Mouse (Mus musculus) embryonic fibroblast, embryonic 13.5 days (primary cell): ENCODE measurements at regions not wholly inside any gene's neighbourhood (a gene's known extent, or its start where the extent isn't known, plus 50 kb on each side); places are given as distances from the start of the nearest gene placed in this dataset.

Source experiments
- H3K27ac ChIP-seq: 2 replicates; pipeline ENCODE4 v1.5.1; 2012; ENCODE audit warnings: low read length, control low read depth, inconsistent platforms; ENCODE audit not compliant: insufficient read depth
- H3K4me1 ChIP-seq: 2 replicates; pipeline ENCODE4 v1.6.1; 2011; ENCODE audit warnings: low read length; ENCODE audit not compliant: control insufficient read depth, insufficient read depth
- H3K4me3 ChIP-seq: 2 replicates; pipeline ENCODE4 v1.5.1; 2011; ENCODE audit warnings: mild to moderate bottlenecking, control low read depth, low read length; ENCODE audit not compliant: insufficient read depth
- CTCF ChIP-seq: IDR thresholded peaks from 2 replicates; pipeline ENCODE4 v1.5.1; 2011; ENCODE audit warnings: mild to moderate bottlenecking, control low read depth, low read length, moderate library complexity, borderline replicate concordance; ENCODE audit not compliant: insufficient read depth
- POLR2A ChIP-seq: IDR thresholded peaks from 2 replicates; pipeline ENCODE4 v1.6.1; 2011; ENCODE audit warnings: low read depth, mild to moderate bottlenecking, control low read depth, low read length, moderate library complexity

DNA sequence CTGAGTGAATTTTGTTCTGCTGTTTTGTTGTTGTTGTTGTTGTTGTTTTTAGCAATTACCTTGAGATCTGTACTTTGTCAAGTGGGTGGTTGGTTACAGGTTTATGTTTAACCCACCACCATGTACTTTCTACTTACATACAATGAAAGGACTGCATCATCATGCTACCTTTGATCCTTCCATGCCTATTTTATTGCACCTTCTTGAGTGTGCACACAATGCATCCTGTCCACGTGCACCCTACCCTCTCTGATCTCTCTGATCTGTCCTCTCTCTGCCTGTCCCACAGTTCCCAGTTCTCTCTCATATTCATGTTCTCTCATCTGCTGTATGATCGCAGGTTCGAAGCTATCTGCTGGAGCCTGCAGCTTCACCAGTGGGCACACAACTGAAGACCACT is 59.9 kb upstream of the Gas1 start:
- no peak for TF ChIP-seq POLR2A
- no peak for TF ChIP-seq CTCF
- Histone ChIP-seq H3K4me3 (no peak overlapping the region), H3K4me1 (no peaks in the 10 kb centered on the region), H3K27ac (no peak overlapping the region)

DNA sequence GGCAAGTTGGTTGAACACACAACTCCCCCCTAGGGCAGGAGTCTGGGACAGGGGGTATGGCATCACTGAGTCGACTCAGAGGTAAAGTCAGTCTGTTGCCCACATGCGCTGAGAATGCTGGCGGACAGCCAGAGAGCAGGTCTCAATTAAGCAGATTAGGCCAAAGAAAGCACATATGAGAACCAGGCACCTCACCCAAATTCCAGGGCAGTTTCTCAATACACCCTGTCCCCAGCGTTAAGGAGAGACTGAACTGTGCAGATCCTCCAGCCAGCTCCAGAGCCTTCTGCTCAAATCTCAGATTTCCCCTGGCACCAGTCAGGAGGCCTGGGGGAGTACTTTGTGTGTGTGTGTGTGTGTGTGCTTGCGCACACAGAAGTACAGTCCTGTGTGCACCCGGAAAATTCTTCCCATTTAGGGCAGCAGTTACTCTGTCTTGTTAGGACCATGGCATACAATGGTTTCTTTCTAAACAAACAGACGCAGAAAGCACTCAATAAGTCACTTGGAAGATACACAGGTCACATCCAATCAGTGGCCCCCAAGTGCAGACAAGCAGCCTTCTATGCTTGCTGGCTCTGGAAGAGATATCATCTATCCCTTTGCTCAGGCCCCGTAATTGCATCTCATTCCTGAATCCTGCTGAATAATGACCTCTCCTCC is 65.4 kb upstream of the Gas1 start:
- no peak for TF ChIP-seq POLR2A
- no peak for TF ChIP-seq CTCF
- no peak overlapping the region for H3K4me3 ChIP-seq
- H3K27ac ChIP-seq: peak overlapping the region; percentile 44; the same call in 1 of the 2 replicates
- H3K4me1 ChIP-seq: peaks cover 6% of the 10 kb centered on the region; the same call in 1 of the 2 replicates

DNA sequence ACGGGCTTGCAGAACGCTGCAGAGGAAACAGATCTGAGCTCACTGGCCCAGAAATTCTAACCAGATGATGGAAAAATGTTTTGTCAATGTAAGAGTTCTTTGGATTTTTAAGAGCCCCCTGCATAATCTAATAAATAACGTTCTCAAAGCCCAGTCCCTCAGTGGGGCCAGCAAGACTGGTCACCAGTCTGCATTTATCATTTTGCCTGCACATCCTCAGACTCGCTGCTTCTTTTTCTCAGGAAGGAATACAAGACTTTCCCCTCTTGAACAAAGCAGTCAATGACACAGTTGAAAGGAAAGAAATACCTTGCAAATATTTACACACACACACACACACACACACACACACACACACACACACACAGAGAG is 65.9 kb upstream of the Gas1 start:
- no peak for TF ChIP-seq POLR2A
- no peak for TF ChIP-seq CTCF
- Histone ChIP-seq H3K27ac (no peak overlapping the region; the same call in 1 of the 2 replicates), H3K4me3 (no peak overlapping the region), H3K4me1 (peaks cover 6% of the 10 kb centered on the region; the same call in 1 of the 2 replicates)

DNA sequence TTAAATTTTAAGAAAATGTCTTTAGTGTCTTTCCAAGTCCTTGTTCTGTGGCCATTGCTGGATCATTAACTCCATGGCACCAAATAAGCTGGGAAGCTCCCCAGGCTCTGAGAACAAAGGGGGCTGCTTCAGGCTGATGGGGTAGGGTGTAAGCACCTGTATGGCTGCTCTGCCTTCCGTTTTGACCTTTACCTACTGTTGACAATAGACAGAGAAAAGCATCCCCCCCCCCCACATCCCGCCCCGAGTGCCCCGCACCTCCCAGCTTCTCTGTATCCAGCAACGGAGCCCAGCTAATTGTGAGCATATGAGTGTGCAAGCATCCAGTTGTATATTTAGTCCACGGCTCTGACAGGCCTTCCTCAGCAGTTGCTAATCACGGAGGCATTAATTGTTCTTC is 78.0 kb upstream of the Gas1 start:
- TF ChIP-seq CTCF (no peak), POLR2A (no peak)
- Histone ChIP-seq H3K27ac (no peak overlapping the region), H3K4me1 (no peaks in the 10 kb centered on the region; the same call in 1 of the 2 replicates), H3K4me3 (no peak overlapping the region)

DNA sequence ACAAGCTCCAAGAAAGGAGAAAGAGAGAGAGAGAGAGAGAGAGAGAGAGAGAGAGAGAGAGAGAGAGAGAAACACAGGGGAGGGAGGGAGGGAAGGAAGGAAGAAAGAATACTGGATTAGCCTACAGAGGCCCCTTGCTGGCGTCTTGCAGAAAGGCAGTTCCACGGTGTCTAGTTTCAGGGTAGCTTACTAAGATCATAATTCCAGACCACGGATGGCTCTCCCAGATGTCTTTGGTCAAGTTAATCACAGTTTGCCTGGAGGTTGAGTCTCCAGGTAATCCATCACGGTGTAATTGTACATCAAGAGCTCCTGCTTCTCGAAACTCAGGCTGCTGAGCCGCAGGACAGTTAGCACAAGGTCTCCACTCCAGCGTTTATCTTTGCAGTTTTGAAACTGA is 78.5 kb upstream of the Gas1 start:
- TF ChIP-seq POLR2A (no peak), CTCF (no peak)
- Histone ChIP-seq H3K4me1 (no peaks in the 10 kb centered on the region; the same call in 1 of the 2 replicates), H3K27ac (no peak overlapping the region), H3K4me3 (no peak overlapping the region)

DNA sequence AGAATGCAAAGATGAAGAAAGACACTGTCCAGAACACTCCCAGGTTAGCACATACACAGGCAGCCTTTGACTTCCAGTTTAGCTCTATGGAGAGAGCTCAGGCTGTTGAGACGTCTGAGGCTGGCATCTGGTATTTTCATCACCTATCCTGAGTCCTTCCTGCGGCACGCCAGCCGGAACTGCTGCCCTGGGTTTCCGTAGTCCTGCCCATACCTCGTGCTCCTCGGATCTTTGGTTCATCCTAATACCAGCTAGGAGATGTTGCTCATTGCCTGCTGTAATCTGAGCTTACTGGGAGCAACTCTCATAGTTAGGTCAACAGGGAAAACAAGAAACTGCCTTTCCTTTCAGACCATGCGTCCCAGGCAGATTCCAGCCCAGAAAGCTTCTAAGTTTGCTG is 79.8 kb upstream of the Gas1 start:
- no peak overlapping the region for H3K27ac ChIP-seq
- no peaks in the 10 kb centered on the region; the same call in 1 of the 2 replicates for H3K4me1 ChIP-seq
- TF ChIP-seq POLR2A: no peak
- TF ChIP-seq CTCF: no peak
- no peak overlapping the region for H3K4me3 ChIP-seq

DNA sequence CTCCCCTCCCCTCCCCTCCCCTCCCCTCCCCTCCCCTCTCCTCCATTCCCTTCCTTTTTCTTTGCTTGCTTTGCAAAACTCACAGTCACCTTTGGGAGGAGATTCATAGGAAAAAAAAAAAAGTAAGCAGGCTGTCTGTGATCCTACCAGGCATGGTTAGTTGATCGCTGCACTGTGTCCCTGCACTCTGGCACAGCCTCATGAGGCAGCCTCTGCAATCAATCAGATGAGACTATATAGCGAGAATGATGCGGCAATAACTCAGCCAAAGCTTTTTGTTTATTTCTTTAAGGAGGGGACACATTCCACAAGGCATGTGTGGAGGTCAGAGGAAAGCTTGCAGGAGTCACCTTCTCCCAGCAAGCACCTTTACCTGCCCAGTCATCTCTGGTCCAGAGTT is 80.7 kb upstream of the Gas1 start:
- H3K27ac ChIP-seq: no peak overlapping the region
- TF ChIP-seq CTCF (no peak), POLR2A (no peak)
- no peaks in the 10 kb centered on the region; the same call in 1 of the 2 replicates for H3K4me1 ChIP-seq
- no peak overlapping the region for H3K4me3 ChIP-seq

DNA sequence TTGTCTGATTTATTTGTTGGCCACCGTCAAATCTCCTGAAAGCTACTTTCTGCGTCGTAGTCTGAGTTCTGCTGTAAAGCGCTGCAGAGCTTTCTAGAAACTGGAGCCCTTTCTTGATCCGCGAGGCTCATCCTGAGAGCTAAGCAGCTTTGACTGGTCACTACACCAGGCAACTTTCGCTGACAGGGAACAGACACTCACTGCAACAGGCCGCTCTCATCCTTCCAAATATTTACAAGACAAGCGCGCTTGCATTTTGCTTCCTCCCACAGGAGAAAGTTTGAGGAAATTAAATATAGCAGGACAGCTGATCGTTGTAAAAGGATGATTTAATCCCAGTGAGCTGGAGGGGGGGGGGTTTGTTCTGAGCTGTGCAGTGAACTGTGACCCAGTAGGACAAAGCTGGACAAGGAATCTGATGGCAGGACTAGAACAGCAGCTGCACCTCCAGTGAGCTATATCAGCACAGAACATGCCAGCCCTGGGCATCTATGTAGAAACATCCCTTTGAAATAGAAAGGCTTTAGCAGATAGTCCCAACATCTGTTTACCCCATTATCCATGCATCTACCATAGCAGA is 85.4 kb upstream of the Gas1 start:
- TF ChIP-seq POLR2A (no peak), CTCF (no peak)
- H3K4me1 ChIP-seq: no peaks in the 10 kb centered on the region
- H3K27ac ChIP-seq: no peak overlapping the region
- no peak overlapping the region for H3K4me3 ChIP-seq

DNA sequence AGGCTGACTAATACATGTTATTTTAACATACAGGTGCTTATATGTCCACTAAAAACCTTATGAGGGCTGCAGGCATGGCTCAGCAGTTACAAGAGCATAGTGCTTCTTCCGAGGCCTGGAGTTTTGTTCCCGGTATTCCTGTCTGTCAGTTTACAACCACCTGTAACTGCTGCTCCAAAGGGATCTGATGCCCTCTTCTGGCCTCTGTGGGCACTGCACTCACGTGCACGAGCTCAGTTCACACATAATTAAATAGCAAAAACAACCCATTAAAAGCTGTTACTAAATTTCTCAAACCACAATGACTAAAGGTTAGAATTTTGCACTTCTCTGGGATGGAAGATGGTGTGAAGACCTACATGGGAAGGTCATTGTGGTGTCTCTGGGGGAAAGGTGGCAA is 87.3 kb upstream of the Gas1 start:
- Histone ChIP-seq H3K4me1 (no peaks in the 10 kb centered on the region; the same call in 1 of the 2 replicates), H3K4me3 (no peak overlapping the region), H3K27ac (no peak overlapping the region)
- TF ChIP-seq CTCF (no peak), POLR2A (no peak)

DNA sequence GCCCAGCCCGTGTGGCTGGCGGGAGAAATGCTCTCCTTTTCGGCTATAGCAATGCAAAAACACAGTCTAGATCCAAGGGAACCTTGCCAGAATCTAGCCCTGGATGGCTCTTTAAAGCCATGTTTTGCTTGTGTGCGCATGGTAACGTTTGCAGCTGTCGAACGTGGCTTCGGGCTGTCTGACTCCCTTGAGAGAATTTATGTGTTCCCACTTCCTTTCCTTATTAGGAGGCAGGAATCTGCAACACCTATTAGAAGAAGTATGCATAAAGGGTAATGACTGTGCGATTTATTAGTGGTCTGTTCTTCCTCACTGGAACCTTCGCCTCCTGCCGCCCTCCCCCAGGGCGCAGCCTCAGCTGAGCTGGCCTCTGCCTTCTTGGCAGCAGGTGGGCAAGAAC is 90.4 kb upstream of the Gas1 start:
- Histone ChIP-seq H3K4me1 (no peaks in the 10 kb centered on the region; the same call in 1 of the 2 replicates), H3K4me3 (no peak overlapping the region), H3K27ac (no peak overlapping the region)
- TF ChIP-seq CTCF: no peak
- no peak for TF ChIP-seq POLR2A

DNA sequence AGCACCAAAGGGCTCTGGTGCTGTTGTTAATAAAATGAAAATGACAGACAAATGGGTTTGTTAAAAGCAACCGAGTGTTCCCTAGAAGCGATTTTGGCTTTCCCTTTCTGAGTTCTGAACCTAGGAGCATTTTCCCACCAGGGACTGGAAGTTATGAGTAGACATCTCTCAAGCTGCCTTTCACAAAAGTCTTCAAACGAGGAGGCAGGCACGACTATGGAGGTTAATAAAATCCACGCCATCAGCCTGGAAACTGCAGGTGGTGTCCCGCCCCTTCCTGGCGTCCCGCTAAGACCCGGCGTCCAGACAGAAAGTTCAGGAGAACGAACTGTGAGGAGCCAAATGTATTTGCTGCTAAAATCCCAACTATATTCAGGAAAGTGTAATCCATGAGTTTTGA is 91.1 kb upstream of the Gas1 start:
- no peaks in the 10 kb centered on the region; the same call in 1 of the 2 replicates for H3K4me1 ChIP-seq
- TF ChIP-seq POLR2A (no peak), CTCF (no peak)
- H3K4me3 ChIP-seq: no peak overlapping the region
- no peak overlapping the region for H3K27ac ChIP-seq
